Mouse (Mus musculus) G1E (cell line): ENCODE results near the gene Serpinb6a.

ENCODE experiments used
- CTCF ChIP-seq: IDR thresholded peaks from 2 replicates; pipeline ENCODE4 v1.5.1; 2012; ENCODE audit warnings: low read depth, low read length, inconsistent platforms, mixed read lengths
- GATA1 ChIP-seq: IDR thresholded peaks from 2 replicates; pipeline ENCODE4 v1.6.1; 2012; ENCODE audit warnings: borderline replicate concordance, low read length, inconsistent platforms, mixed read lengths
- POLR2AphosphoS5 ChIP-seq: IDR thresholded peaks from 2 replicates; pipeline ENCODE4 v1.6.1; 2012; ENCODE audit warnings: low read depth, low read length, inconsistent platforms; ENCODE audit not compliant: insufficient replicate concordance
- TAL1 ChIP-seq: conservative IDR thresholded peaks from 2 replicates; pipeline ENCODE4 v1.6.1; 2012; ENCODE audit warnings: low read depth, low read length, inconsistent platforms, mixed read lengths

GRCm38 (mm10) chr13:33952947-33953346, 49.6 kb downstream of the Serpinb6a start:
- no peak for TF ChIP-seq GATA1
- no peak for TF ChIP-seq CTCF
- no peak for TF ChIP-seq POLR2AphosphoS5
- no peak for TF ChIP-seq TAL1
